Mouse (Mus musculus): ENCODE results near the gene Faap100. TPM values are rescaled to one million over a fixed set of nuclear protein-coding genes. Genes with fewer than 3 reads are reported as not detected.
"Not testable (repeated sequence)": the region's sequence is repeated elsewhere in the genome, so short reads cannot be mapped to it uniquely, and the experiment has no call there.

Gene Faap100
- polyA plus RNA-seq, 1 experiment from 2014 or later, result 32.3 TPM

DNA sequence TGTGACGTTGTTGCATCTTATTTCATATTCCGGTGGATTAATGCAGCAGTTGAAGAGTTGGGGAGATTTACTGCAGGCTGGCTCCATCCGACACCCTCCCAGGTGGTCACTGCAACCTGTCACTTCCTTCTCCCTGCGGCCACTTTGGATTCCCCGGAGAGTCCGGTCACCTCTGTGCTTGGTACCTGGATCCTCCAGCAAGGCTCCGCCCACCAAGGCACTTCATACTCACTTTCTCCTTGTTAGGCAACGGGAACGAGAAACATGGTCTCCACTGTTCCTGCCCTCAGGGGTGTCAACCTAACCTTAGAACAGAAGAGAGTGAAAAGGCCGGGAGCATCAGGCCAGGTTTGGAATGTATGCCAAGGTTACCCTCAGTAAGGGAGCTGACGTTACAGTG lies 27.9 kb downstream of the Faap100 start:
- ATAC-seq (ENCODE audit: insufficient number of reproducible peaks, low FRiP score), result no peak
- peak overlapping the region; percentile 99 for H3K27ac ChIP-seq (ENCODE audit: poor library complexity, severe bottlenecking)
- WGBS, result 14% methylated on average over 11 of the region's 11 CpGs
- no peaks in the 10 kb centered on the region for H3K27me3 ChIP-seq (replicated peaks)
- H3K9ac ChIP-seq, result peak overlapping the region; percentile 98
- H3K4me3 ChIP-seq, result peak overlapping the region; percentile 95
- no peaks in the 10 kb centered on the region for H3K9me3 ChIP-seq (replicated peaks)
- H3K36me3 ChIP-seq, result peaks cover 10% of the 10 kb centered on the region
- peak overlapping the region; percentile 76 for H3K4me2 ChIP-seq
- peaks cover 51% of the 10 kb centered on the region for H3K4me1 ChIP-seq (replicated peaks)

DNA sequence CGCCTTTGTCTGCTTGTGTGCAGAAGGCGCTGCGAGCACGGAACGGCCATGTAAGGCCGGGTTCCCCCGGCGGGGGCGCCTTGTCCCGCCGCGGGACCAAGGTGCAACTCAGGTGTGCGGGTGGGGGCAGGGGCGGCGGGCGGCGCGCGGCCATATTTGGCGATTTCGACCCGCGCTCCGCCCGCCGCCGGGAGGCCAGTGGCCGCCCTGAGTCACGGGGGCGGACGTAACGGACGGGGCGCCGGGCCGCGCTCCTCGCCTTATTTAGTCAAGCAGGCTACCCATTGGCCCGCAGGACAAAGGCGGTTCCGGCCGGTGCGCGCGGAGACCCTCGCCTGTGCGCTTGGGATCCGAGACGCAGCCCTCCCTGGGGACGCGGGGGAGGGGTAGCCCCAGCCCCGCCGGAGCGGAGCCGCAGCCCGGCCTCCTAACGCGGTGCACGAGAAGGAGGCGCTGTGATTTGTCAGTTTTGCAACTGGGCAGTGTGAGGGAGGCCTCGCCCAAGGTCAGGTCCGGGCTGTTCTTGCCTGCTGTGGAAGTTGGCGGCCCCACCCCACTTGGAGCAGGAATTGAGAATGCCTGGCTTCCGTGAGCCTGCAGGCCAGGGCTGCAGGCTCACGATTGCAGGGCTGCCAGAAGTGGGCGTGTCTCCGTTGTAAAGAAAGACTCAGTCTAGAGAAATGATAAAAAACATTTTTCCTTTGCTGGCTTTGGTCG lies 28.4 kb downstream of the Faap100 start:
- H3K4me2 ChIP-seq, result peak overlapping the region; percentile 76
- H3K27me3 ChIP-seq (replicated peaks), result no peaks in the 10 kb centered on the region
- peak overlapping the region; percentile 98 for H3K9ac ChIP-seq
- ATAC-seq (ENCODE audit: insufficient number of reproducible peaks, low FRiP score), result peak; percentile 75
- H3K4me1 ChIP-seq (replicated peaks), result peaks cover 49% of the 10 kb centered on the region
- peak overlapping the region; percentile 99 for H3K27ac ChIP-seq (ENCODE audit: poor library complexity, severe bottlenecking)
- peaks cover 14% of the 10 kb centered on the region for H3K36me3 ChIP-seq
- peak overlapping the region; percentile 95 for H3K4me3 ChIP-seq
- no peaks in the 10 kb centered on the region for H3K9me3 ChIP-seq (replicated peaks)
- WGBS, result under 1% methylated on average over 68 of the region's 68 CpGs

DNA sequence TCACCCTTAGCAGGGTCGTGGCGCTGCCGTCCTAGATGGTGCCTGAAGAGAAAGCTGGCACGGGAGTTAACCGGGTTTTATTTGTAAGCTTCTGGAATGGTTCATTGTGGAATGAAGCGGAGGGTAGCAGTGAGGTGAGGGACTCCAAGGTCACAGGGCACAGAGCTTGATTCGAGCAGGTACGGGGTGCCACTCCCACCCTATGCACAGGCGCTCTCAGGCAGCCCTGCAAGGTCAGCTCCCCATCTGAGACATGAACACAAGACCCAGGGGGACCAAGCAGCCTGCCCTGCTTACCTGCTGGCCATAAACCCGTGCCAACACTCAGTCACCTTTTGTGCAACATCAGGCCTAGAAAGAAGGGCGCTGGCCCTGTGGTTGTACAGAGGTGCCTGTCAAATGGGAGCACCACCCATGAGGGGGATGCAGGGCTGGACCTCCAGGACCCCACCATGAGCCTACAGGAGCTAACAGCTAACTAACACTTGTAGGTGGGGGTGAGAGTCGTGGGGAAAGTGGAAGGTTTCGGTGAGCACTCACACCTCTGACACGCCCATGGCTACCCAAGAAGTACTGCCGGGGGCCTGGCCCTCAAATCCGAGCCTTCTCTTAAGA lies 29.1 kb downstream of the Faap100 start:
- Histone ChIP-seq H3K4me2 (peak overlapping the region; percentile 76), H3K4me3 (peak overlapping the region; percentile 95), H3K9me3 (replicated peaks) (no peaks in the 10 kb centered on the region), H3K27ac (ENCODE audit: poor library complexity, severe bottlenecking) (peak overlapping the region; percentile 99), H3K9ac (peak overlapping the region; percentile 98), H3K27me3 (replicated peaks) (no peaks in the 10 kb centered on the region), H3K4me1 (replicated peaks) (peaks cover 42% of the 10 kb centered on the region), H3K36me3 (peaks cover 16% of the 10 kb centered on the region)
- WGBS, result 4% methylated on average over 16 of the region's 16 CpGs
- ATAC-seq (ENCODE audit: insufficient number of reproducible peaks, low FRiP score), result no peak

DNA sequence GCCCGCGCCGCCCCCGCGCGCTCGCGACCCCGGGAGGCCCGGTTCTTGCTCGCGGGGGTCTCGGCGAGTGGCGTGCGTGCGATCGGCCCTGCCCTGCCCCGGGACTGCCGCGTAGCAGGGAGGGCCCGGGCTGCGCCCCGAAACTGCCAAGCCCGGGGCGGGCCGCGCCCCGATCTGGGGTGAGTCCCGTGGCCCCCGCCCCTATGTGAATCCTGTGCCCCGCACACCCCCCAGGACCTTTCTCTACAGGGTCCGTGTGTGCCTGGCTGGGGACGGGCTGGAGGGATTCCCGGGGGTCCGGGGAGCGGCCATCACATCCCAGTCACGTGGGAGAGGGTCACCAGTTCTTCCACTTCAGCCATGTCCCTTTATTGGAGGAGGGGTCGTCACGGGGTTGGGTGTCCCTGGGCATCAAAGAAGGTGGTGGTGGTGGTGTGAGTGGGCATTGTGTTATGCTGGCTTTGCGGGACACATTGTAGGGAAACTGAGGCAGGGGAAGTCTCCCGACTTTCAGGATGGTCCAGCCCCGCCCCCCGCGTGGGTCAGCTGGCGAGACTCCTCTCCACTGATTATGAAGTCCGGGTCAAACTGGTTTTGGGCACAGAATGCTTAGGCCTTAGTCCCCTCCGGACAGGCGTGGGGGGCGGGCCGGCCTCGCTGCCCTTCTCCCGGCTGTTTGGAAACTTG lies 29.7 kb downstream of the Faap100 start:
- peak overlapping the region; percentile 95 for H3K4me3 ChIP-seq
- H3K9me3 ChIP-seq (replicated peaks), result no peaks in the 10 kb centered on the region
- H3K36me3 ChIP-seq, result peaks cover 16% of the 10 kb centered on the region
- 6% methylated on average over 53 of the region's 53 CpGs for WGBS
- H3K9ac ChIP-seq, result peak overlapping the region; percentile 98
- peak overlapping the region; percentile 99 for H3K27ac ChIP-seq (ENCODE audit: poor library complexity, severe bottlenecking)
- peak overlapping the region; percentile 76 for H3K4me2 ChIP-seq
- peaks cover 35% of the 10 kb centered on the region for H3K4me1 ChIP-seq (replicated peaks)
- peak; percentile 12 for ATAC-seq (ENCODE audit: insufficient number of reproducible peaks, low FRiP score)
- no peaks in the 10 kb centered on the region for H3K27me3 ChIP-seq (replicated peaks)

DNA sequence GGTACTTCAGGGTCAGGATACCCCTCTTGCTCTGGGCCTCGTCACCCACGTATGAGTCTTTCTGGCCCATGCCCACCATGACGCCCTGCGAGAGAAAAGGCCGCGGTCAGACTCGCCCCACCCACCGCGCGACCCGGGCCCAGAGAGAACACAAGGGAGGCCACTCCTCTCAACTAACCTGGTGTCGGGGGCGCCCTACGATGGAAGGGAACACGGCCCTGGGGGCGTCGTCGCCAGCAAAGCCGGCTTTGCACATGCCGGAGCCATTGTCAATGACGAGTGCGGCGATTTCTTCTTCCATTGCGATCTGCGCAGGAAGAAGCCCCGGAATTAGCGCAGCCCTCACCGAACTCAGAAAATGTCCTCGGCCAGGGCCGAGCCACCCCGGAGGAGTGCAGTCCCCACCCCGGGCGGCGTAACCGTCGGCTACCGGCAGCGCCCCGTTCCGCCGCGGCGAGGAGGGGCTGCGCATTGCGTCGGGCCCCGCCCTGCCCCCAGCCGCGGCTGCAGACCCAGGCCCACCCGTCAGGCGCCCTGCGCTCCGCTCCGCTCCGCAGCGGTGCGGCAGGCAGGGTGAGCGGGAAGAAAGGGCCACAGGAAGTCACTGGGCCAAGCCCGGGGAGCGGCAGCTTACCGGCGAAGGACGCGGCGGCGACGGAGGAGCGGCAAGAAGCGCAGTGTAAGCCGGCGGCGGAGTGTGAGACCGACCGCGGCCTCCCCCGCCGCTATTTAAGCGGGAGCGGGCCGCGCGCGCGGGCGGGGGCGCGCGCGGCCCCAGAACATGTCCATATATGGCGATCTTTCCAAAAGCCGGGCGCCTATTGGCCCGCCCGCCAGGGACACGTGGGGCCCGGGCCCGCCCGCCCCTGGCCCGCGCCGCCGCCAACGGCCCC lies 30.5 kb downstream of the Faap100 start, which contains the start of gene Actg1:
TSS of gene Actg1 (minus strand) at position 752 of the 893 bp plus-strand sequence.
- peak within 1 kb of the TSS; percentile 76 for H3K4me2 ChIP-seq
- WGBS, result 2% methylated on average over 89 of the region's 103 CpGs
- no peaks in the 10 kb centered on the region for H3K27me3 ChIP-seq (replicated peaks)
- no peaks in the 10 kb centered on the region for H3K9me3 ChIP-seq (replicated peaks)
- peak within 1 kb of the TSS; percentile 95 for H3K4me3 ChIP-seq
- peak within 1 kb of the TSS; percentile 100 for H3K9ac ChIP-seq
- H3K36me3 ChIP-seq, result peaks cover 16% of the 10 kb centered on the region
- H3K4me1 ChIP-seq (replicated peaks), result peaks cover 28% of the 10 kb centered on the region
- H3K27ac ChIP-seq (ENCODE audit: poor library complexity, severe bottlenecking), result peak within 1 kb of the TSS; percentile 99
- ATAC-seq (ENCODE audit: insufficient number of reproducible peaks, low FRiP score), result peak; percentile 83

DNA sequence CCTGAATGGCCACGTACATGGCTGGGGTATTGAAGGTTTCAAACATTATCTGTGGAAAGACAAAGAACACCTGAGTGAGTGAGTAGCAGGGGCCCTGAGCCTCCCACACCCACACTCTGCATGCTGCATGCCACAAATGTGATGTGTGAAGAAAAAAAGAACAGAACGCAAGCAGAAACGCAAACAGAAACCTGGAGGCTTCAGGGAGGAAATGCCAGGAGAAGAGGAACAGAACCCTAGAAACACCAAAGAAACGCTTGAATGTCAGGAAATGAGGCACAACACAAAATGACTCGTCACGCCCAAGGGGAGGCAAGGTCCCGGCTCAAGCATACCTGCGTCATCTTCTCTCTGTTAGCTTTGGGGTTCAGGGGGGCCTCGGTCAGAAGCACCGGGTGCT lies 31.3 kb downstream of the Faap100 start:
- Histone ChIP-seq H3K36me3 (peaks cover 16% of the 10 kb centered on the region), H3K9ac (peak overlapping the region; percentile 100), H3K4me1 (replicated peaks) (peaks cover 20% of the 10 kb centered on the region), H3K9me3 (replicated peaks) (no peaks in the 10 kb centered on the region), H3K4me2 (peak overlapping the region; percentile 66), H3K4me3 (peak overlapping the region; percentile 95), H3K27ac (ENCODE audit: poor library complexity, severe bottlenecking) (peak overlapping the region; percentile 99), H3K27me3 (replicated peaks) (no peaks in the 10 kb centered on the region)
- ATAC-seq (ENCODE audit: insufficient number of reproducible peaks, low FRiP score), result no peak
- 3% methylated on average over 10 of the region's 10 CpGs for WGBS

DNA sequence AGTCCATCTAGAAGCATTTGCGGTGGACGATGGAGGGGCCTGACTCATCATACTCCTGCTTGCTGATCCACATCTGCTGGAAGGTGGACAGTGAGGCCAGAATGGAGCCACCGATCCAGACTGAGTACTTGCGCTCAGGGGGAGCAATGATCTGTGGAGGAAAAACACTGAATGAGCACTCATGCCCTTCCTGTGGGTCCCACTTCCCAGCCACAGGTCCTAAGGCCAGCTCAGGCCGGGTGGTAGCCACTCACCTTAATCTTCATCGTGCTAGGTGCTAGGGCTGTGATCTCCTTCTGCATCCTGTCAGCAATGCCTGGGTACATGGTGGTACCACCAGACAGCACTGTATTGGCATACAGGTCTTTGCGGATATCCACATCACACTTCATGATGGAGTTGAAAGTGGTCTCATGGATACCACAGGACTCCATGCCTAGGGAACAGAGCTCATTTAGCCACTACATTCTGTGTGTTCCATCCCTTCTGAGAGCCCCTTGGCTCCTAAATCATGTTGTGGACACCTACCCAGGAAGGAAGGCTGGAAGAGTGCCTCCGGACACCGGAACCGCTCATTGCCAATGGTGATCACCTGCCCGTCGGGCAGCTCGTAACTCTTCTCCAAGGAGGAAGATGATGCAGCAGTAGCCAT lies 32.1 kb downstream of the Faap100 start:
- H3K4me2 ChIP-seq, result peak overlapping the region; percentile 77
- peak overlapping the region; percentile 67 for H3K4me3 ChIP-seq
- peaks cover 13% of the 10 kb centered on the region for H3K4me1 ChIP-seq (replicated peaks)
- peaks cover 16% of the 10 kb centered on the region for H3K36me3 ChIP-seq
- H3K27me3 ChIP-seq (replicated peaks); ATAC-seq (ENCODE audit: insufficient number of reproducible peaks, low FRiP score); H3K9me3 ChIP-seq (replicated peaks): not testable (repeated sequence)
- WGBS, result 38% methylated on average over 11 of the region's 13 CpGs
- peak overlapping the region; percentile 92 for H3K9ac ChIP-seq
- H3K27ac ChIP-seq (ENCODE audit: poor library complexity, severe bottlenecking), result peak overlapping the region; percentile 71

DNA sequence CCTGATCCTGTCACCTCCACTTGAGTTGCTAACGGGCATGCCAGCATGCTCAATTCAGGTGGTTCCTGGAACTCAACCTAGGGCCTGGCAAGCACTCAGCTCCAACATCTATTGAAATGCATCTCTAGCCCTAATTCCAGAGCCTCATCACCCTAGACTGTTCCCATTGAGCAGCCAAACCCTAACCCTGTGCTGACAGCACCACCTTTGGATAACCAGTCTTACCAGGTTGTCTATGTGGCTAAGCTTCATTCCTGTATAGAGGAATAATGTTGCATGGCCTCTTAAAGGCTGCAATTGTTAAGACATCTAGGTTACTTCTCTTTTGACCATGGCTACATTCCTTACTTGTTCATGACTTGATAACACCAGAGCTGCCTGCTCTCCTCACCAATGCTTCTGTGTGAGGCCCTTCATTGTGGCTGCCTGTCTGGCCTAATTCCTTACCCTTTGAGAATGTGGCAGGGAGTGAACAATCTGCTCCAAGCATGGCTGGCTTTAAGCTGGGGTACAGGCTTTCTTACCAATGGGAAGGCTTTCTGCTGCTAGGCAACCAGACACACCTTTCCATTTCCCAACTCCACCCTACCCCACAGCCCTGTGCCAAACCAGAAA lies 33.4 kb downstream of the Faap100 start:
- Histone ChIP-seq H3K9me3 (replicated peaks) (peaks cover 4% of the 10 kb centered on the region; the same call in 1 of the 2 replicates), H3K27me3 (replicated peaks) (no peaks in the 10 kb centered on the region), H3K4me3 (peak overlapping the region; percentile 34), H3K36me3 (peaks cover 16% of the 10 kb centered on the region), H3K4me2 (peak overlapping the region; percentile 60), H3K27ac (ENCODE audit: poor library complexity, severe bottlenecking) (peak overlapping the region; percentile 46), H3K9ac (peak overlapping the region; percentile 72), H3K4me1 (replicated peaks) (peaks cover 4% of the 10 kb centered on the region; the same call in 1 of the 2 replicates)
- no peak for ATAC-seq (ENCODE audit: insufficient number of reproducible peaks, low FRiP score)
- WGBS, result 23% methylated on average over 1 of the region's 1 CpGs

DNA sequence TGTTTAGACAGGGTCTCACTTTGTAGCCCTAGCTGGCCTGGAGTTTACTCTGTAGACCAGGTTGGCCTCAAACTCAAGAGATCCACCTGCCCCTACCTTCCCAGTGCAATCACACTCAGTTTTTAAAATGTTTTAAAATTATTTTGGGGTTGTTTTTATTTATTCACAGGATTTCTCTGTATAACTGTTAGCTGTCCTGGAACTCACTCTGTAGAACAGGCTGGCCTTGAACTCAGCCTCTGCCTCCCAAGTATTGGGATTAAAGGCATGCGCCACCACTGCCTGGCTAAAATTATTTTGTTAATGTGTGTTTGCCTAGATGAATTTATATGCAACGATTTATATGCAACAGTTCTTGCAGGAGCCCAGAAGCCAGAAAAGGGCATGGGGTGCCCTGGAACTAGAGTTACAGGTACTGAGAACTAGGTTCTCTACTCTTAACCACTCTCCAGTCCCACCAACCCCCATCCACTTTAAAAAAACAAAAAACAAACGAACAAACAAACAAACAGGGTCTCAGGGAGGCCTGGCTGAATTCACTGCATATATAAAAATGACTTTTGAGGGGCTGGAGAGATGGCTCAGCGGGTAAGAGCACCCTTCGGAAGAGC lies 34.1 kb downstream of the Faap100 start:
- no peak overlapping the region for H3K9ac ChIP-seq
- 57% methylated on average over 5 of the region's 5 CpGs for WGBS

More for the DNA sequence above, 34.1 kb downstream of the Faap100 start:
- H3K36me3 ChIP-seq, result peaks cover 16% of the 10 kb centered on the region
- H3K4me3 ChIP-seq, result no peak overlapping the region; the same call in 1 of the 2 replicates
- H3K4me1 ChIP-seq (replicated peaks), result peaks cover 4% of the 10 kb centered on the region; the same call in 1 of the 2 replicates
- no peak for ATAC-seq (ENCODE audit: insufficient number of reproducible peaks, low FRiP score)
- H3K4me2 ChIP-seq, result no peak overlapping the region; the same call in 1 of the 2 replicates
- peaks cover 4% of the 10 kb centered on the region; the same call in 1 of the 2 replicates for H3K9me3 ChIP-seq (replicated peaks)
- H3K27me3 ChIP-seq (replicated peaks), result no peaks in the 10 kb centered on the region
- peak overlapping the region; percentile 46 for H3K27ac ChIP-seq (ENCODE audit: poor library complexity, severe bottlenecking)
